Mouse (Mus musculus): ENCODE results near the gene Skap2.

- TF ChIP-seq POLR2A (IDR thresholded peaks at IDR 0.05; ENCODE audit: insufficient read length, low read depth) = no peak
- no peak for TF ChIP-seq USF1 (IDR thresholded peaks at IDR 0.05; ENCODE audit: low read depth)
- TF ChIP-seq CEBPB (IDR thresholded peaks at IDR 0.05; ENCODE audit: insufficient read depth, poor library complexity, severe bottlenecking) = no peak
- no peak for TF ChIP-seq POLR2AphosphoS2 (IDR thresholded peaks at IDR 0.05; ENCODE audit: insufficient read length, low read depth)
- TF ChIP-seq MAX (IDR thresholded peaks at IDR 0.05; ENCODE audit: low read depth) = no peak
- no peak for TF ChIP-seq TCF3 (IDR thresholded peaks at IDR 0.05; ENCODE audit: insufficient read length, low read depth)
These were observed 56.1 kb downstream of the Skap2 start for GRCm38 (mm10) chr6:51956048-51956792.

Measured in myocyte (in vitro differentiated cells).